Mouse (Mus musculus): ENCODE measurements around the gene Olfr311. TPM values are rescaled to one million over a fixed set of nuclear protein-coding genes. Genes with fewer than 3 reads are reported as not detected.

Olfr311 gene
- total RNA-seq, 2 experiments from 2014 or later, result not detected

GRCm38 (mm10) chr11:58867954-58868330, 28.9 kb downstream of the Olfr311 start:
- DNase-seq, result no peak
- intact Hi-C loops (cut with DNase I), result no loop called here

- intact Hi-C loops (cut with DNase I), result no loop called here
- DNase-seq, result no peak
These were observed 31.9 kb downstream of the Olfr311 start for GRCm38 (mm10) chr11:58870961-58871360.

GRCm38 (mm10) chr11:58883756-58884155, 44.7 kb downstream of the Olfr311 start:
- DNase-seq, result no peak

GRCm38 (mm10) chr11:58890511-58890910, 51.5 kb downstream of the Olfr311 start:
- intact Hi-C loops (cut with DNase I), result no loop called here
- DNase-seq, result no peak

More at GRCm38 (mm10) chr11:58883756-58884155, 44.7 kb downstream of the Olfr311 start:
- intact Hi-C loops (cut with DNase I), result no loop called here

Other genes starting within 250 kb of the Olfr311 start
- gene Olfr324, start 244.1 kb upstream of the Olfr311 start, total RNA-seq (2021), result not detected
- gene 2210407C18Rik, start 223.2 kb upstream of the Olfr311 start, total RNA-seq (2021), result 10 to 100 TPM in 1 of 2 experiments, 1 to 10 TPM in 1; 7.7 to 15.5 TPM
- not detected for gene Olfr323, start 208.8 kb upstream of the Olfr311 start, total RNA-seq (2021)
- not detected for gene Trim58, start 198.8 kb upstream of the Olfr311 start, total RNA-seq (2021)
- gene Olfr322, start 180.5 kb upstream of the Olfr311 start, total RNA-seq (2021), result not detected
- not detected for gene Olfr320, start 158.2 kb upstream of the Olfr311 start, total RNA-seq (2021)
- gene Olfr319, start 140.1 kb upstream of the Olfr311 start, total RNA-seq (2021), result not detected
- gene Olfr318, start 115.2 kb upstream of the Olfr311 start, total RNA-seq (2021), result not detected
- not detected for gene Olfr317, start 100.0 kb upstream of the Olfr311 start, total RNA-seq (2021)
- not detected for gene Olfr316, start 86.5 kb upstream of the Olfr311 start, total RNA-seq (2021)
- not detected for gene Olfr315, start 66.1 kb upstream of the Olfr311 start, total RNA-seq (2021)
- gene Olfr314, start 56.3 kb upstream of the Olfr311 start, total RNA-seq (2021), result not detected
- not detected for gene Fam183b, start 37.3 kb upstream of the Olfr311 start, total RNA-seq (2021)
- not detected for gene Olfr313, start 24.3 kb upstream of the Olfr311 start, total RNA-seq (2021)
- not detected for gene Olfr312, start 10.0 kb upstream of the Olfr311 start, total RNA-seq (2021)
- gene Gm12258, start 7.9 kb downstream of the Olfr311 start, total RNA-seq (2021), result 1 to 10 TPM; 1.5 to 2.5 TPM
- 1 to 10 TPM; 1.6 to 2.0 TPM for gene 2810021J22Rik, start 28.0 kb downstream of the Olfr311 start, total RNA-seq (2021)
- 1 to 10 TPM; 3.4 to 3.7 TPM for gene Zfp39, start 65.0 kb downstream of the Olfr311 start, total RNA-seq (2021)
- gene Btnl10, start 78.7 kb downstream of the Olfr311 start, total RNA-seq (2021), result not detected
- 100 to 1,000 TPM; 160 to 167 TPM for gene Rnf187, start 99.7 kb downstream of the Olfr311 start, total RNA-seq (2021)
- 1 to 10 TPM; 2.2 to 2.5 TPM for gene Hist3h2ba, start 109.7 kb downstream of the Olfr311 start, total RNA-seq (2021)
- gene Hist3h2a, start 115.4 kb downstream of the Olfr311 start, total RNA-seq (2021), result 10 to 100 TPM; 15.3 to 17.6 TPM
- gene Trim17, start 115.4 kb downstream of the Olfr311 start, total RNA-seq (2021), result under 1 TPM; 0.11 to 0.16 TPM
- gene Trim11, start 138.8 kb downstream of the Olfr311 start, total RNA-seq (2021), result 10 to 100 TPM; 14.5 TPM